Mouse (Mus musculus) myocyte (in vitro differentiated cells): Measurements from ENCODE around the gene Zfhx3.

Experiments used
- CEBPB ChIP-seq: IDR thresholded peaks from 2 replicates; pipeline ENCODE4 v1.6.1; 2011; ENCODE audit warnings: mild to moderate bottlenecking, moderate library complexity; ENCODE audit not compliant: poor library complexity, insufficient read depth, severe bottlenecking
- E2F4 ChIP-seq: IDR thresholded peaks from one replicate; pipeline ENCODE4 v1.6.1; 2011; ENCODE audit warnings: mild to moderate bottlenecking, control low read depth, moderate library complexity; ENCODE audit not compliant: insufficient read depth
- MAX ChIP-seq: IDR thresholded peaks from one replicate; pipeline ENCODE4 v1.6.1; 2011; ENCODE audit warnings: low read depth, mild to moderate bottlenecking, control low read depth
- MYOG ChIP-seq, 3 experiments: IDR thresholded peaks; one replicate each; pipeline ENCODE4 v1.6.1; 2011; ENCODE audit warnings: control low read depth in 2 of 3, low read depth in 2 of 3, mild to moderate bottlenecking in 2 of 3; ENCODE audit not compliant: insufficient read length in 2 of 3, control insufficient read depth in 1 of 3, insufficient read depth in 1 of 3
- POLR2A ChIP-seq: IDR thresholded peaks from one replicate; pipeline ENCODE4 v1.6.1; 2011; ENCODE audit warnings: low read depth, mild to moderate bottlenecking, control low read depth, moderate library complexity; ENCODE audit not compliant: insufficient read length
- SRF ChIP-seq: IDR thresholded peaks from one replicate; pipeline ENCODE4 v1.6.1; 2011; ENCODE audit warnings: low read depth; ENCODE audit not compliant: control insufficient read depth, insufficient read length
- TCF12 ChIP-seq: IDR thresholded peaks from one replicate; pipeline ENCODE4 v1.6.1; 2011; ENCODE audit warnings: mild to moderate bottlenecking, control low read depth; ENCODE audit not compliant: poor library complexity, insufficient read depth, severe bottlenecking
- USF1 ChIP-seq: IDR thresholded peaks from one replicate; pipeline ENCODE4 v1.6.1; 2011; ENCODE audit warnings: low read depth, mild to moderate bottlenecking, control low read depth, moderate library complexity

- TF ChIP-seq E2F4 = no peak
- no peak for TF ChIP-seq MAX
- no peak for TF ChIP-seq POLR2A
- TF ChIP-seq CEBPB = no peak
- TF ChIP-seq SRF = no peak
- no peak for TF ChIP-seq USF1
- no peak for TF ChIP-seq MYOG (IDR thresholded peaks at IDR 0.05; ENCODE audit: control insufficient read depth in 1 of 3, insufficient read depth in 1 of 3, insufficient read length in 2 of 3, low read depth in 2 of 3)
- no peak for TF ChIP-seq TCF12
These were observed 973.0 kb downstream of the Zfhx3 start for GRCm38 (mm10) chr8:108915425-108915824.
